Mouse (Mus musculus): ENCODE data around the gene Dytn.

DNA sequence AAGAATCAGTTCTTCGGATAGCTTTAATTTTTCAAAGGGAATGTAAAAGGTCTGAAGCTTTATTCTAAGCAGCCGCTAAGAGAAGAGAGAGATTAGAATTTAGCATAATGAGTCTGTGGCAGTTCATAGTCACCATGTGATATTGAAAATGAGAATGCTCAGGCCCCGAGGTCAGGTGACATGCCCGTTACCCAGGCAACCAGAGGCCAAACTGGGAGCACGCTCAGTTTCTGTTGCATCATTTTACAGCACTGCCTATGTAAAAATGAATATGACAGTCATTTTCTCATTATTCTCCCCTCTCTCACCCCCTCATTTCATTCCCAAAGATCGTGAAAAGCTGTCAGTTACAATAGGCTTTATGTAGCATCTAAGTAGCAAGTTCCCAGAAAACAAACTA lies 113.3 kb downstream of the Dytn start:
- no peak for TF ChIP-seq CTCF (IDR thresholded peaks at IDR 0.05; ENCODE audit: borderline replicate concordance, extremely low read depth, insufficient read depth, insufficient read length)
- TF ChIP-seq POLR2A (IDR thresholded peaks at IDR 0.05; ENCODE audit: borderline replicate concordance, extremely low read depth, insufficient read depth, insufficient read length, poor library complexity, severe bottlenecking) = no peak

Measured in brain, embryonic 14.5 days (tissue).